Mouse (Mus musculus) A20 (cell line): ENCODE data around the gene Gpc6.
"Not testable (repeated sequence)": the region's sequence is repeated elsewhere in the genome, so short reads cannot be mapped to it uniquely, and the experiment has no call there.

Source experiments
- DNase-seq: peaks from one replicate; pipeline ENCODE4 v3.0.0-alpha.2; 2011; ENCODE audit warnings: low read depth, low spot score

Gene Gpc6

DNA sequence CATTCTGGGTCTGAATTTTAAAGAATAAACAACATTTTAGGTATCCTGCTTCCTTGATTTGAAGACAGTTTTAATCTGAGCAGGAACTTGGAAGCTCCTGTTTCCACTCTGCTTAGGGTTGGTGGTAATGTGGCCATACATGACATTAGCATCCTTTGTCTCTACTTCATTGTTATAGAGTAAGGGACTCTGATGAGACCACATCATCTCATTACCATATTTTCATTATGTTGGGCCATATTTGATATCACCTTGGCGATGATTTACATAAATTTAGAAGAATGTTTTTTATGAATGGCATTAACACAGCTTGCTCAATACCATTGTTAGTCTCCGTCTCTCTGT, 436.8 kb downstream of the Gpc6 start:
- no peak for DNase-seq

DNA sequence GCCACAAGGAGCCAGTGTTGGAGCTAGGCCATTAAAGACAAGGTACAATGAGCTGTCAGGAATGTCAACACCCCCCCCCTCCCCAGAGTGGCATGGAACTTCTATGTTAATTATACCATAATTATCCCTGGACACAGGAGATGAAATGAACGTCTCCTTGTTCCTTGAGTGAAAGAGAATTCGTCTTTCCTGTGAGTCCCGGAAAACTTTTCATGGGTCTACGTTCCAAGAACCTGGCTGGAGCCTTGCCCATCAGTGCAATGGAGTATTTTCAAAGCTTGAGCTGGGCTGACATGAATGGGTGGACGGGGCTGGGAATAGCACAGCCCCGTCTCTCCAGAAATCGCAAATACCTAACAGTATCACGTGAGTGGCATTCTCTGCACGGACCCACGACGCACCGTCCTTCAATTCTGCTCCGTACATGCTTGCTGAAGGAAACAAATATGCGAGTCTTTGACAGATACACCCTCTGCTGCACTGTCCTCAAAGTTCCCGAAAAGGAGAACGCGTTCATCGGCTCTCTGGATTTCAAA, 444.3 kb downstream of the Gpc6 start:
- DNase-seq, result no peak

DNA sequence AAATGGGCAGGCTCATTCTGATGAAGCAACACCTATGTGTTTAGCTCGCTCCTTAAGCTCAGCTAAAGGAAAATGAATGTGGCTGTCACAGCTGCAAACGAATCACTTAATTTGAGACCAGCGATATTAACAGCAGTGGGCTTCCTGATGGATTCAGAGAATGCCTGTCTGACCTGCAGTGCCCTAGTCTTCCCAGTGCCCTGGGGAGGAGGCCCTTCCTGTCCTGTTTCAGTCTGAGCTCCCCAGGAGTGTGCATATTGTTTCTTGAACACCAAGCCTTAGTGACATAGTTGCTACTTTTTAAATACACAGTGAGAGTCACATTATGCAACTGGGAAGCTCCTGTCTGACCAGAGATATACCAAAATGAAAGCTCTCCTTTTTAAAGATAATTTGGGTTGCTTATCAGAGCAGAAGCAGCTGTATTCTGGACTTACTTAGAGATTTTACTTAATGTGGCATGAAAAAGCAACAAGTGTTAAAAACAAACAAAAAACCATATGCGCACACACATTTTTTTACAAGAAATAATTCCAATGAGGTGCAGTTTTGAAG, 451.8 kb downstream of the Gpc6 start:
- DNase-seq, result no peak

DNA sequence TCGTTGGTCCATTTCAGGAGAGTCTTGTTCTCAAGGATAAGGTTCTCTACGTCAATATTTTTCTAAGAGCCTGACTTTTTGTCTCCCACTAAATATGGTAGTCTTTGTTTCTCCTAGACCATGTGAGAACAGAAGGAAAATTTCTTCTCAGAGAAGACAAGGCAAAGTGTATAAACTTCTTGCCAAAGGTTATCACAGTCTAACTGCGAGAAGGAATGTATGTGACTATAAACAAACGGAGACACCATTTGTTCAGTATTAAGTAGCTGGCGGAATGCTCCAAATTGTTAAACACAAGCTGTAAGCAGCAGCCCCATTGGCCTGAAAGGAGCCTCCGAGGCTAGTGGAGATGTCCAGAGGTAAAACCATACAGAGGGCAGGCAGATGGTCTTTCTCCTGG, 454.9 kb downstream of the Gpc6 start:
- DNase-seq, result no peak

DNA sequence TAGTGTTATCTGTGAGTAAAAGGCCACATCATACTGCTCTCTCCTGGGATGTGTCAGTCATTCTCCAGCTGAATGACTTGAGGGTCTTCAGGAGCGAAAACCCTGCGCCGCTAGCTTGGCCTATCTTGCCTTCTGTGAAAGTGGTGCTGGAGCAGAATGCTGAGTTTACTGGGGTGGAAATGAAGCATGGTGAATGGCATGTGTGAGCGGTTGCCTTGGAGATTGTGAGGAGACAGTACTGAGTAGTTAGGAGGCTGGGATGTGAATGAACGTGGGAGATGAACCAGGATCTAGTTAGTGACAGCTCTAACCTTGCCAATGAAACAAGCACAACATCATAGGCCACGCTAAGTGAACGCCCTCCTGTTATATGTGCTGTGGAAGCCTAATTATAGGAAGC, 458.1 kb downstream of the Gpc6 start:
- no peak for DNase-seq

DNA sequence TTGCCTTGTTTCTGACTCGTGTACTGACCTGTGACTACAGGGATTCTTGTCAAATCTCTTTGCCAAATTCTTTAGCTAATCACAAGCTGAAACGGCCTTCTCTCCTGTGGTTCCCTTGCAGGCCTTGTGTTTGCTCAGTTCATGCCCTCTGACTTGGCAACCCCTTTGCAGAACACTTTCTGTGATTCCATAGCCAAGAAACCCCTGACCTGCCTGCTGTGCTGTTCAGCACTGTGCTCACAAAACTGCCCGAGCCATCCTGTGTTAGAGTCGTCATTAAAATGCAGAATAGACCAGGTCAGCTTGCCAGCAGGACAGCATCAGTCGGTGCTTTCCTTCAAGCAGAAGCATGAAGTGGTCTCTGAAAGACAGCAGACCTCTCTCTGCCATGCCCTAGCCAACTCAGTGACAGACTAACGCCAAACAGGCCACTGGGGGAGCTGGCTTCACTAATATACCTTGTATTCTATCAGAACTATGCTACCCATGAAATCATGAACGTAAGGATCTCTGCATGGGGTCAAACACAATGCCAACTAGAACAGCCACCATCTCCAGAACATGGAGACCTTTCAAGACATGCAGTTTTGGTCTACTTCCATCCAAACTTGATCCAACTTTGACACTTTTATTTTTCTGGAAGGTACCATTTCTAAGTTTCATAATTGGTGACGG, 459.1 kb downstream of the Gpc6 start:
- DNase-seq, result no peak

DNA sequence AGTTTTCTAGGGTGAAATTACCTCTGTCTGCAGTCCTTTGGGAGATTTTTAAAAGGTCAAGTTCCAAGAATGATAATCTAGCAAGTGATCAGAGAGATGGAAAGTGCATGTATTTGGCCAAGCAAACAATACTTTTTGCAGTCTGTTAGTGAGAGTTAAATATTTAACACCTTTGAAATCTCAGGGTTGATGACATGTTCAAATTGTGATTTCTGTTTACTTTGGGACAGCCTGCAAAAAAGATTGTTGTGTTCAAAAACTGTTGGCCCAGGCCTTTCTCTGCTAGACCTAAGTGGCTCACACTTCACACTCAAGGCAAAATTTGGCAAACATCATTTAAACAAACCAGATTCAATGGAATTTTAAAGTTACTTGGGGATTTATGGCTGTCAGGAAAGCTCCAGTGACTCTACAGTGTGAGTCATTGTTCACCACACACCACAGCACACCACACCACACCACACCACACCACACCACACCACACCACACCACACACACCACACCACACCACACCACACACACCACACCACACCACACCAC, 460.7 kb downstream of the Gpc6 start:
- no peak for DNase-seq

DNA sequence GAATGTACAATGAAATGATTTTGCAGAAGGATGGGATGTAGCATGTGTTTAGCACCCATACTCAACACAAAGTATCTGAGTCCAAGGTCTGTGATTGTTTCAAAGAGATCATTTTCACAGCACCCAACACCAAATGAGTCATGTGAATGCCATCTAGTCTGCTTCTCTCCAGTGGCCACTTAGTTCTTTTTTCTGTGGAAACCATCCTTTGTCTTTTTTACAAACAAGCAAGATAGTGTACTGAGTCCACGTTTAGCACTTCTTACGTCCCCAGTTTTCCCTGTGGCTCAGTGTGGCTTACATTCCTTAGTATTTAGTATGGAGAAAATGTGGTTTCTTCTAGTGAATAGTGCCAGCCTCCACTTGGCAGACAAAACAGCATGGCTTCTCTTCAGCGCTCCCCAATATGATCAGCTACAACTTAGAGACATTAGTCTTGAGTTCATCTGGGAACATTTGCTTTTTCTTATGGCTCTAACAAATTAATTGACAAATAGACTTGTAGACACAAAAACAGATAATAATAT, 465.7 kb downstream of the Gpc6 start:
- no peak for DNase-seq

DNA sequence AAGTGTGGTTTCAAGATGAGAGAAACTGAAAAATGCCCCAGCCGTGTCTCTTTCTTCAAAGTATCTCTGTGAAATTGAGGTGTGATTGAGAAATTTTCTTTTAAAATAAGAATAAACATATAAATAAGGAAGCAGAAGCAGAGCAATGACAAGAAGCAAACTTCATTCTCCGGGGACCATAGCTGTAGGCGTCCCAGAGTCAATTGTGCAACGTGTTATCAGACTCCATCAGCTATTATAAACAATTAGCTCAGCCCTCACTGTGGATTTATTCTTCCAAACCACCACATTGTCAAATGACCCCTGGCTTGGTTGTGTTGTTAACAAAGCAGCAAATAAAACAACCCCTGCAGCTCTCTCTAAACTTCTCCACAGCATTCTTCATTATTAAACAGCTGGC, 466.3 kb downstream of the Gpc6 start:
- no peak for DNase-seq

DNA sequence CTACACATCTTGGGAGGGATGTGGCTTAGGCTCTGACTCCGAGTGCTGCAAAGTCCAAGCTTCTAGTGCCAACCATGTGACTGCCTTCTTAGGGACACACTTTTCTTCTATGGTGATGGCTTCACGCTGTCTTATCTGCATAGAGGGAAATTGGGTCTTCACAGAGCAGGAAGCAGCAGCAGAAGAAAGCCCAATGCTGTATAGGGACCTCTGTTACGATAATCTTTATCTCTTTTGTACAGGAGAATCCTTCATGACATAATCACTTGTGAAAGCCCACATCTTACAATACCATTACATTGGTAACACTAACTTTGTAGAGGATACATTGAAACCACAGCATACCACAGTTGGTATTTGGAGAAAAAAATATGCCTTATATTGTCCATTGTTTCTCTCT, 472.1 kb downstream of the Gpc6 start:
- no peak for DNase-seq

DNA sequence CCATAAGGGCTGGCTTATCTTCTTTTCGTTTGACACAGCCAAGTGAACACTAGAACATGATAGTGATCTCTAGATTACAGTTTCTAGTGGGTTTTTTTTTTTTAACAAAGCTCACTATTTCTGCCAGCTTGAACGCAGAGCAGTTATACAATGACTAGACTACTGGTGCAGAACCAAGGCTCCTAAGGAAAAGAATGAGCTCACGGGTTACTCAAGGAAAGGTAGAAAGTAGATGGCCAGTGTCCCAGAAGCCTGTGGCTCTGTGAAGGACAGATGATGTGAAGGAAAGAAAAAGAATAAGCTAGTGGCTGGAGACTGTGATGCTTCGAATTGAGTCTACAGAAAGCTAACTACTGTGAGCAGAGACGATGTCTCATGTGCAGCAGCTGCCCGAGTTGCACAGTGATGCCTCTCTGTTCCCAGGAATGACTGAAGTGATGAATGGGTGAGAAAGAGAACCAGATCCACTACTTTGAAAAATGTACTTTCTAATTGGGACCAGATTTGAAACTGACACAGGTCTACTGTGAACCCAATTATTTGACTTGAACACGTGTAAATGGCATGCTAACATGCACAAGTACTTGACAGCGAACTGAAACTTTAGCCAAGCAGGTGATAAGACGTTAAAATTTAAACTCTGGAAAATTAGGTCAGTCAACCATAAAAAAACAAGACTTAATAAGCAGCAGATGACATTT, 482.9 kb downstream of the Gpc6 start:
- DNase-seq, result no peak

DNA sequence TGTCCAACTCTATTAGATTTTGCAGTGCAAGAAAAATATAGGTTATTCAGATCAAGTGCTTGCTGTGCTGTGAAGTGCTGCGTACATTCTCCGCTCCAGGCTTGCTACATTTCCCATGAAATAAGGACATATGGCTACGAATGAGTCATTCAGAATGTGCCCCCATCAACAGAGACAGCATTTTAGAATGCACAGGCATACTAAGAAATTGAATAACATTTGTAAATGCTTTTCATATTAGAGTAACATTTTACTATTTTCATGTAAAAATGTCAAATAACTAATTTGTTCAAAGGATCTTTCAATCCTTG, 483.4 kb downstream of the Gpc6 start:
- no peak for DNase-seq

DNA sequence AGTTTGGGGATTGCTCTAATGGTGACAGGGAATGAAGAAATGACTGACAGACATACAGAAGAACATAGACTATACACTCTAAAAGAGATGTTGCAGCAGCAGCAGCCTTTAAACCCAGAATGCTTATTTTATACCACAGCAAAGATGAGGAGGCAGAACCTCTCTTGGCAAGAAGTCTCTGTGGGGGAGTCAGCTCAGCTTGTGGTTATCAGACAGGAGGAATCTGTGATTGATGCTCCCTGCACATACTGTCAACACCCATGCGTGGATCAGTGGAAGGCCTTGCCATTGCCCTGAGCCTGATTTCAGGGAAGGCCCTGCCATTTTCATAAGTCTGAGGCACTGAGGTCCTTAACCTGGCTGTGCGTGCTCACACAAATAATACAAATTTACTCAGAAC, 484.7 kb downstream of the Gpc6 start:
- no peak for DNase-seq

DNA sequence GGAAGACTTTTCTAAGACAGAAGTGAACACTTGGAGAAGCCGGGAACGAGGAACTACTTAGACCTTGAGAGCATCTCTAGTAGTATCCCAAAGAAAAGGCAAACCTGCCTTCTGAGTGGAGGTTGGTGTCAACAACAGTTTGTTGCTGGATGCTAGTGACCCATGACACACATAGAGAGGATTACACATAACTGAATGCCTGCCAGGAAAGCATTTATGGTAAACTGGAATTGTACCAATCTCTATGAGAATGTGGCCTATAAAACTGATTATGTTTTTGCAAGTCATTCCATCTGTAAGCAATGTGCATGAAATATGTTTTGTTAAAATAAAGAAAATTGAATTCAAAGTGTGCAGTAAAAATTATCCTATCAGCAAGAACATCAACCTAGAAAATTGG, 485.4 kb downstream of the Gpc6 start:
- no peak for DNase-seq

DNA sequence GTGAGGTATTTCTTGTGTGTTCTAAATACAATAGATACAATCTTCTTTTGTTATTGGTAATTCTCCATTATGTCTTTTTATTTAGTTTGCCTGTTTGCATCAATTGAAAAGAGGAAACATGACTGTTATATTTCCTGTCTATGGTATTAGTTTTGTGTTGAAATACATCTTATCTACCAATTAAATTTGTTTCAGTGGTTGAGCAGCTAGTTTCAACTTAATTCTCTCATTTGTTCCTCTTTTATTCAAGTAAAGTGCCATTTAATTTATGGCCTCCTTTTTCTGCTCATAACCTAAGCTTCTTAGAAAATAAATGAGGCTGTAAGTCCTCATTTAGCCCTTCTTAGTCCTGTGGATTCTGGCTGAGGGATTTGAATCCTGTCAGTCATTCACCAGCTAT, 489.9 kb downstream of the Gpc6 start:
- DNase-seq, result no peak

DNA sequence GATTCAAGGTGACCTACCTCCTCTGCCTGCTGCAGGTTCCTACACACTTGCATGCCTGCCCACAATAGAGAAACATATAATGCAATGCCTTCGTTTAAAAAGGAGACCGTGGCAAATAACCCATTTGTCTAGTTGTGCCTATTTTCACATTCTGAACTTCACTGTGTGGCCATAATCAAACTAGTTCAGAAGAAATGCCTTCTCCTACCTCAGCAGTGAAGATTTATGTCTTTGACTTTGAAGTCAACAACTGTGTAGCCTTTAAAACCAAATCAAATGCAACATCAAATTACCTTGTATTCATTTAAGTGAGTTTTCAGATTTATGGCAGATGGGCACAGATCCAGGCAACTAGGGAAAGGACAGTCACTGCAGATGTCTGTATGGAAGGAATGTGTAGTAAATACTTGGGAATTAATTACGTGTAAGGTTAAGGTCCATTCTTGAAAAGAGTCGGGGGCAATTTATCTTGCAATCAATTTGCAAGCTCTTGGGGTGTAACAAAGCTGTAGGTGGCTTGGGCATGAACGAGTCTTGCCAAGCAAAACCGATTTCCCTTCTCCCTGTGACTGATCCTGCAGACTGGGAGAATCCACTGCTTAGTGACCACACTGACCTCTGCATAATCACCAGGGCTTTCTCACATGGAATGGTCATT, 494.6 kb downstream of the Gpc6 start:
- no peak for DNase-seq

DNA sequence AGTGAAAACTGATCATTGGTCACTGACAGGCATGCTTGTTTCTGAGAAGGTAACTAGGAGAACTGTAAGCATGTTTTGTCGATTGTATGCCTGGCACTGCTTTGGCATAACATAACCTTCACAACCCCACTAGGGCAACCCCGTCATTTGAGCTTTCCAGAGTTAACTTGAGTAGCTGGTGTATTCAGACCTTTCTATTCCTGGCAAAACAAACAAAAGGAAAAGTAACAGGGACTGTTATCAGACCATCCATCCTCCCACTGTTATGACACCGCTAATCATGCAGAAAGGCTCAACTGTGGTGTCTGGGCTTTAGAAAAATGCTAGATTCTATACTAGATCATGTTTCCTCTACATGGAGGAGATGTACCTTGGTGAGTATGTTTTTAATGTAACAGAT, 496.1 kb downstream of the Gpc6 start:
- DNase-seq, result no peak

DNA sequence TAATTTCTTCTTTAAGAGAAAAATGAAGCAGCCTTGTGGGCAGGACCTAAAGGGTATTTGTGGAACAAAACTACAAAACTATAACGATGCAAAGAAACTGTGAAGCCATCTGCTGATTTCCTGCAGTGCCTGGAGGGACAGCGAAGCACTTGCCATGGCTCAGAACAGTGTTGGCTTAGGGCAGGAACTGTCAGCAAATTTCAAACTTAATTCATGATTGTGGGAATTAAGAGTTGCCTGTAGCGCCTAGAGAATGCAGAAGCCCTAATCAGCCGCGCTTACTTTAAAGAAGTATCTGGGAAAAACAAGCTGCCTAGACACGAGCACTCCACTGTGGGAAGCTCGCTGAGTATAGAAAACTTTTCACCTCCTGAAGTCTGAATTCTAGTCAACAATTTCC, 501.0 kb downstream of the Gpc6 start:
- DNase-seq, result no peak

DNA sequence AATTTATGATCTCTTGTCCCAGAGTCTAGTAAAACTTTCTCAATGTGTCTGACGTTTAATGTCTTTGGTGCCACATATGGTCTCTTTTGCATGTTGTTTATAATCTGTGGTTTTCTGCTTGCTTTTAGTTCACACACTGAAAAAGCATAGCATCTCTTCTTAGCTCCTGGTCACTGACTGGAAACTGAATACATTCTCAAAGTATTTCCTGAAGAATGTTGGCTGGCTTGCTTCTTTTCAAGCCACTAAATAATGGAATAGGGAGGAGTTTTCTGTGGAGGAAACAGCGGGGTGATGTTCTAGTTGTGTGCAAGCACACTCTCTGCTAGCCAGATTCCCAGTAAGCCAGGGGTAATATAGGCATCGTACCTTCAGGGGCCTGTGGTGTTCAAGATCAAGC, 502.7 kb downstream of the Gpc6 start:
- no peak for DNase-seq

DNA sequence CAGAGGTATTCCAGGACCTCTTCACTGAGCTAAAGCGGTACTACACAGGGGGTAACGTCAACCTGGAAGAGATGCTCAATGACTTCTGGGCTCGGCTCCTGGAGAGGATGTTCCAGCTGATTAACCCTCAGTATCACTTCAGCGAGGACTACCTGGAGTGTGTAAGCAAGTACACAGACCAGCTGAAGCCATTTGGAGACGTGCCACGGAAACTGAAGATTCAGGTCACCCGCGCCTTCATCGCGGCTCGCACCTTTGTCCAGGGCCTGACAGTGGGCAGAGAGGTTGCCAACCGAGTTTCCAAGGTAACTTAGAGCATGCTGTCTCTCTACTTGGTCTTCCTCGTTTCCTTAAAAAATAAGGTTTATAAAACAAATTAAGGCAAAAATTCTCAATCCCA, 510.6 kb downstream of the Gpc6 start:
- no peak for DNase-seq

DNA sequence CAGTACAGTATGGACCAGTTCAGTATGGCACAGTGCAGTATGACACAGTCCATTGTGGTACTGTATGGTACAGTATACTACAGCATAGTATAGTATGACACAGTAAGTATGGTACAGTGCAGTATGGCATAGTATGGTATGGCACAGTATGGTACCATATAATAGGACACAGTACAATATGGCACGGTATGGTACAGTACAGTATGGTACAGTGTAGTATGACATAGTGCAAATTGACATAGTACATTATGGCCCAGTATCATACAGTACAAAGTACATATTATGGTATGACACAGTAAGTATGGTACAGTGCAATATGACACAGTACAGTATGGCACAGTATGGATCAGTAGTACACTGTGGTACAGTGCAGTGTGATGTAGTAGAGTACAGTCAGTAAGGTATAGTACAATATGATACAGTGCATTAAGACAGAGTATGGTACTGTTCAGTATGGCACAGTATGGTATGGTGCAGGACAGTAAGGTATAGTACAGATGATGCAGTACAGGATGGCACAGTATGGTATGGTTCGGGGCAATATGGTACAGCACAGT, 521.6 kb downstream of the Gpc6 start:
- DNase-seq, result not testable (repeated sequence)

DNA sequence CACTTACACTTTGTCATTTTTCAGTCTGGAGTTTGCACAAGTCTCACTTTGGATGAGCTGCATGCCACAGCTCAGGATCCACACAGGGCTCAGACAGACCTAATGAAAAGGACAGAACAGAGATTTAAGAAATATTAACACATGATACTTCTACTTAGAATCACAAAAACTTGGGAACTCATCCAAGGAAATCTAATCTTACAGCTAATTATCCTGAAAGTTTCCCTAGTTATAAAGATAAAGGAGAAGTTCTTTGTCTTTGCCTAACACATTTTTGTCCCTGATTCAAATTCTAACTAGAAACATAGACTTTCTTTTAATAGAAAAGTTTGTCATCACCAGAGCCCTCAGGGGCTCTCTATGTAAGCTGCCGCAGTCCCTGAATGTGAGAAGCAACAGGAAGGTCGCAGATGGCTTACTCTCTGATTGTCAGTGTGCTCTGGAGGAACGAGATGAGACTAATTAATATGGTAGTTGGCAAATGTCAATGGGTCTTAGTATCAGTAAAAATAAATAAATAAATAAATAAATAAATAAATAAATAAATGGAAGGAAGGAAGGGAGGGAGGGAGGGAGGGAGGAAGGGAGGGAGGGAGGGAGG, 526.4 kb downstream of the Gpc6 start:
- no peak for DNase-seq
